Mouse (Mus musculus) embryonic fibroblast, embryonic 13.5 days (primary cell): Measurements from ENCODE around the gene Cyb5rl.

ENCODE experiments used
- CTCF ChIP-seq: IDR thresholded peaks from 2 replicates; pipeline ENCODE4 v1.5.1; 2011; ENCODE audit warnings: mild to moderate bottlenecking, control low read depth, low read length, moderate library complexity, borderline replicate concordance; ENCODE audit not compliant: insufficient read depth
- POLR2A ChIP-seq: IDR thresholded peaks from 2 replicates; pipeline ENCODE4 v1.6.1; 2011; ENCODE audit warnings: low read depth, mild to moderate bottlenecking, control low read depth, low read length, moderate library complexity

- TF ChIP-seq POLR2A (no peak), CTCF (no peak)
These were observed 58.3 kb downstream of the Cyb5rl start for GRCm38 (mm10) chr4:107125101-107125500.
